Mouse (Mus musculus) hindbrain, embryonic 11.5 days (tissue): ENCODE results near the gene Prkar1b. TPM values are rescaled to one million over a fixed set of nuclear protein-coding genes. Genes with fewer than 3 reads are reported as not detected.

Source experiments
- ATAC-seq: fragments of 200-750 bp; cut with Nextera tagmentation; 2 replicates; pipeline ENCODE4 v1.8.0; 2017; ENCODE audit warnings: mild to moderate bottlenecking, moderate TSS enrichment, moderate library complexity; ENCODE audit not compliant: low FRiP score
- DNase-seq: peaks from one replicate; pipeline ENCODE4 v3.0.0-alpha.2; 2015; ENCODE audit warnings: low spot score
- H3K27ac ChIP-seq: fragments of 300-500 bp; sonication (generic); 2 replicates; pipeline ENCODE4 v1.5.1; 2014; ENCODE audit warnings: mild to moderate bottlenecking, low read depth, low read length
- H3K27me3 ChIP-seq: fragments of 300-500 bp; sonication (generic); 2 replicates; pipeline ENCODE4 v1.6.1; 2014; ENCODE audit warnings: mild to moderate bottlenecking, low read length, moderate library complexity, mixed read lengths; ENCODE audit not compliant: control insufficient read depth, insufficient read depth
- H3K36me3 ChIP-seq: fragments of 300-500 bp; sonication (generic); 2 replicates; pipeline ENCODE4 v1.6.1; 2014; ENCODE audit warnings: mild to moderate bottlenecking, low read length, moderate library complexity, mixed read lengths; ENCODE audit not compliant: control insufficient read depth, insufficient read depth
- H3K4me1 ChIP-seq: fragments of 300-500 bp; sonication (generic); replicated peaks from 2 replicates; pipeline ENCODE4 v1.6.1; 2014; ENCODE audit warnings: low read length, mixed read lengths; ENCODE audit not compliant: control insufficient read depth, insufficient read depth
- H3K4me2 ChIP-seq: fragments of 300-500 bp; sonication (generic); replicated peaks from 2 replicates; pipeline ENCODE4 v1.6.1; 2014; ENCODE audit warnings: mild to moderate bottlenecking, low read depth, low read length
- H3K4me3 ChIP-seq: fragments of 300-500 bp; sonication (generic); 2 replicates; pipeline ENCODE4 v1.5.1; 2014; ENCODE audit warnings: low read depth, low read length
- H3K9ac ChIP-seq: fragments of 300-500 bp; sonication (generic); 2 replicates; pipeline ENCODE4 v1.6.1; 2014; ENCODE audit warnings: low read depth, low read length
- H3K9me3 ChIP-seq: fragments of 300-500 bp; sonication (generic); 2 replicates; pipeline ENCODE4 v1.6.1; 2016; ENCODE audit warnings: low read length; ENCODE audit not compliant: control insufficient read depth
- WGBS: fragments of 180-500 bp; shearing (Covaris S2); extraction: QIAGEN DNeasy Blood & Tissue Kit; methylation state at CpG from one replicate; pipeline ENCODE4 v1.1.7; 2014; 5-methylcytosine and 5-hydroxymethylcytosine counted together
- polyA plus RNA-seq: library from polyadenylated mRNA; unstranded; fragments of >200 nt; fragmentation: Nextera tagmentation; extraction: Ambion mirVana; gene quantifications from 2 replicates; pipeline ENCODE4 v1.2.1, GENCODE M21; 2014

Gene Prkar1b
- polyA plus RNA-seq, 1 experiment from 2014 or later, result 19.9 TPM

- Histone ChIP-seq H3K9ac (peak overlapping the region; percentile 68; the same call in 1 of the 2 replicates), H3K27ac (no peak overlapping the region)
- no peak for DNase-seq
Measured at GRCm38 (mm10) chr5:139128476-139129065, 21.2 kb downstream of the Prkar1b start.

DNA sequence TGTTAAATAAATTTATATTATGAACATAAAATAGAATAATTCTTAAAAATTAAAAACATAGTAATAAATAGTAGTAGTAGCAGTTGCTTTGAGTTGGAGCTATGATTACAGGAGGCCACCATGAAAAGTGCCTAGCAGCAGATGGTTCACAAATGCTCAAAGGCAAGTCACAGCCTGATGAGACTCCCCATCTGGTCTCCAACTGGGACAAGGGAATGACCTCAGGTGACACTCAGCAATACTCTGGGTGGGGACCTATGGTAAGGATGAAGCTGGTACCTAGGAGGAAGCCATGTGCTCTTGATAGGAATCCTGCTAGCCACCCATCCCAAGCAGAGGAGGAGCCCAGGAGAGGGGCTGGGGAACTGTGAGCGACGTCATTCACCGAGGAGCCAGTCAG lies 24.1 kb downstream of the Prkar1b start:
- H3K27ac ChIP-seq, result no peak overlapping the region
- ATAC-seq (no peak), DNase-seq (no peak)
- peaks cover 8% of the 10 kb centered on the region for H3K27me3 ChIP-seq
- H3K4me3 ChIP-seq, result no peak overlapping the region
- H3K9ac ChIP-seq, result no peak overlapping the region
- no peaks in the 10 kb centered on the region for H3K36me3 ChIP-seq
- no peaks in the 10 kb centered on the region; the same call in 1 of the 2 replicates for H3K4me1 ChIP-seq
- 75% methylated on average over 3 of the region's 3 CpGs for WGBS
- no peaks in the 10 kb centered on the region for H3K9me3 ChIP-seq
- no peak overlapping the region for H3K4me2 ChIP-seq

More at GRCm38 (mm10) chr5:139128476-139129065, 21.2 kb downstream of the Prkar1b start:
- Histone ChIP-seq H3K9me3 (no peaks in the 10 kb centered on the region), H3K4me1 (no peaks in the 10 kb centered on the region; the same call in 1 of the 2 replicates), H3K4me3 (peak overlapping the region; percentile 58), H3K27me3 (peaks cover 8% of the 10 kb centered on the region), H3K36me3 (no peaks in the 10 kb centered on the region), H3K4me2 (peak overlapping the region; percentile 91)
- 40% methylated on average over 12 of the region's 12 CpGs for WGBS
- no peak for ATAC-seq

DNA sequence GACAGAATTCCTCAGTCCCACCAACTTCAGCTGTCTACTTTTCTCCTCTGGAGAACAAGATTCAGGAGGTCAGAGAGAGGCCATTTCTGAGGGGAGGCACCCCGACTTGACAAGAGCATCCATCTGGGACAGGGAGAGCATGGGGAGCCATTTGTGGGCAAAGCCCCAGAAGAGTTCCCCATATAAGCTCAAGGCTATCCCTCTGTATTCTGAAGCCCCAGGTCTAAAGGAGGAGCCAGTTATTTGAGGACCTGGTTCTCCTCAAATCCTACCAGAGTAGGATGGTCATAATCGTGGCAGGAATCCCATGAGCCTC lies 30.9 kb downstream of the Prkar1b start:
- no peak for DNase-seq
- no peak overlapping the region for H3K4me2 ChIP-seq
- no peak overlapping the region for H3K9ac ChIP-seq
- H3K36me3 ChIP-seq, result no peaks in the 10 kb centered on the region
- 65% methylated on average over 2 of the region's 2 CpGs for WGBS
- no peak overlapping the region for H3K27ac ChIP-seq
- no peak for ATAC-seq
- H3K4me3 ChIP-seq, result no peak overlapping the region
- H3K27me3 ChIP-seq, result no peaks in the 10 kb centered on the region
- H3K4me1 ChIP-seq, result no peaks in the 10 kb centered on the region
- H3K9me3 ChIP-seq, result no peaks in the 10 kb centered on the region

DNA sequence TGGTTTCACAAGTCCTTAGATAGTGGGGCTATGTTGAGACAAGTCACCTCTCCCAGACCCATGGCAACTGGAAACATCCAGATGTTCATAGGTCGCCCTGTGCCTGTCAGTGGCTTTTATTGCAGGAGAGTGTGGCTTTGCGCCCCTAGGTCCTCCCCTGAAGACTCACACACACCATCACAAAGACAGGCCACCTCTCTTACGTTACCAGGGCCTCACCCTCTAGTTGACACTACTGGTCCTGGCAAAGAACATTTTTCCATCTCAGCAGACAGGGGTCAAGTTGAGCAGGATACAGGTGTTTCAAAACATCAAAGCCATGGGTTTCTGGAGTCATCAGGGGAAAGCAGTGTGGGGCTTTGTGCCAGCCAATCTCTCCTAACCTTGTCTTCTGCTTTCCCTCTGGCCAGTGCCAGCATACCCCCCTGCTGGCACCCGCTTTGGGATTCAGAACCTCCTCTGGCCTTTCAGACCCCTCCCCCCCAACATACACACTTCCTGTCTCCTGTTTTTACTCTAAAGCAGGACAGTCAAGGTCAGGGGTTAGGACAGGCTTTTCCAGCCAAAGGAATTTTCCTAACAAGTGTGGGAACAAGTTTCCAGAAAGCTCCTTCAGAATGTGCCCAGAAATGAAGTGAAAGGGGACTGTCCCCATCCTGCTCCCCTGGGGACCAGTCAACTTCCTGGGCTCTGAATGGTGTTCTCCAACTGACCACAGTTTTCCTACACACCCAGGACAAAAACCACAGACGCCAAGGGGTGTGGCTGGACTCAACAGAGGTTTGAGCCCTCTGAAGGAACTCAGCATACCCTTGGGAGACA lies 31.5 kb downstream of the Prkar1b start:
- ATAC-seq (no peak), DNase-seq (no peak)
- no peak overlapping the region for H3K27ac ChIP-seq
- H3K27me3 ChIP-seq, result no peaks in the 10 kb centered on the region
- 75% methylated on average over 5 of the region's 5 CpGs for WGBS
- H3K4me2 ChIP-seq, result no peak overlapping the region
- no peaks in the 10 kb centered on the region for H3K9me3 ChIP-seq
- no peaks in the 10 kb centered on the region for H3K4me1 ChIP-seq
- no peaks in the 10 kb centered on the region for H3K36me3 ChIP-seq
- no peak overlapping the region for H3K4me3 ChIP-seq
- H3K9ac ChIP-seq, result no peak overlapping the region

DNA sequence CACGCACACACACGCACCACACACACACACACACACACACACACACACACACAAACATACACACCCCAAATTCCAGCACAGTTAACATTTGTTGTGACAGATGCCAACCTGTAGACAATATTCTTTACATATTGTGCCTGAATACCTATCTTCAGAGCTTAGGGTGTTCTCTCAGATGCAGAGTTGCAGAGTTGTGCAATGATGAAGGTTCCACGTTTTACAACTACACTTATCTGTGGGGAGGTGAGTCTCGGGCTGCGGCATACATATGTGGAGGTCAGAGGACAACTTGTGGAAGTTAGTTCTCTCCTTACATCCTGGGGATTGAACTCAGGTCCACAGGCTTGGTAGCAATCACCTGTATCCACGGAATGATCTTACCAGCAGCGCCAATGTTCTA lies 34.3 kb downstream of the Prkar1b start:
- 93% methylated on average over 7 of the region's 7 CpGs for WGBS
- no peak overlapping the region for H3K9ac ChIP-seq
- H3K4me3 ChIP-seq, result no peak overlapping the region
- H3K36me3 ChIP-seq, result no peaks in the 10 kb centered on the region
- no peaks in the 10 kb centered on the region for H3K4me1 ChIP-seq
- H3K4me2 ChIP-seq, result no peak overlapping the region
- no peak for DNase-seq
- no peak overlapping the region for H3K27ac ChIP-seq
- ATAC-seq, result no peak
- no peaks in the 10 kb centered on the region for H3K9me3 ChIP-seq
- H3K27me3 ChIP-seq, result no peaks in the 10 kb centered on the region

DNA sequence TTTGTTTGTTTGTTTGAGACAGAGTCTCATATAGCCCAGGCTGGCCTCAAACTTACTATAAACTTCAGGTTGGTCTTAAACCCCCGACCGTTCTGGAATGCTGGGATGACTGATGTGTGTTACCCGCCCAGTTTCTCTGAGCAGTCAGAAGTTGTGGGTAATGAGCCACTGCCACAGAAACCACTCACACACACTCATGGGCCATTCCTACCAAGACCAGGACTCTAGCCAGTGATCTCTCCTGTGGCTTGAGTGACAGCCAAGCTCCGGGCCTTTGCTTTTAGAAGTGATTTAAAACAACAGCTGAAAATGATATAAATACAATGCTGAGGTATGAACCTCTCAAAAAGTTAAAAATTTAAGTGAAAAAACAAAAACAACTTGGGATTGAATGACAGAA lies 34.9 kb downstream of the Prkar1b start:
- H3K4me1 ChIP-seq, result no peaks in the 10 kb centered on the region
- DNase-seq (no peak), ATAC-seq (no peak)
- no peaks in the 10 kb centered on the region for H3K36me3 ChIP-seq
- H3K27ac ChIP-seq, result no peak overlapping the region
- no peak overlapping the region for H3K4me3 ChIP-seq
- WGBS, result 85% methylated on average over 4 of the region's 4 CpGs
- no peaks in the 10 kb centered on the region for H3K9me3 ChIP-seq
- H3K9ac ChIP-seq, result no peak overlapping the region
- no peak overlapping the region for H3K4me2 ChIP-seq
- H3K27me3 ChIP-seq, result no peaks in the 10 kb centered on the region

DNA sequence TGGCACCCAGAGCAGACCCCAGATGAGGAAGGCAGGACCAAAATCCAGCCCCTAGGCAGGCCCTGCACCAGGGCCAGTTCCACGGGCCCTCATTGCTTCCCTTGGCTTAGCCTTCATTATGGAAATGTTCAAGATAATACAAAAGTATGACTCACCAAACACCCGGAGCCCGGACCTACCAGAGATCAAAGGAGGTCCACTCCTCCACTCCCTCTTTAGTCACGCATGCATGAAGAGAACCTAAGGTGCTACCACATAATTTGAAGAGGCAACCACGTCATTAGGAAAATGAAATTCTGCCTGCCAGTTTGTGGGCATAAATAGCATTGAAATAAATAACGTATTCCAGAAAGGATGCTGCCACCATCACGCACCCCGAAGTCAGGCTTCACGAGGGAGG lies 37.4 kb downstream of the Prkar1b start:
- Histone ChIP-seq H3K9me3 (no peaks in the 10 kb centered on the region), H3K27me3 (no peaks in the 10 kb centered on the region), H3K27ac (no peak overlapping the region), H3K4me2 (no peak overlapping the region), H3K9ac (no peak overlapping the region), H3K4me3 (no peak overlapping the region), H3K4me1 (no peaks in the 10 kb centered on the region), H3K36me3 (no peaks in the 10 kb centered on the region)
- WGBS, result 87% methylated on average over 9 of the region's 9 CpGs
- no peak for DNase-seq
- ATAC-seq, result no peak

DNA sequence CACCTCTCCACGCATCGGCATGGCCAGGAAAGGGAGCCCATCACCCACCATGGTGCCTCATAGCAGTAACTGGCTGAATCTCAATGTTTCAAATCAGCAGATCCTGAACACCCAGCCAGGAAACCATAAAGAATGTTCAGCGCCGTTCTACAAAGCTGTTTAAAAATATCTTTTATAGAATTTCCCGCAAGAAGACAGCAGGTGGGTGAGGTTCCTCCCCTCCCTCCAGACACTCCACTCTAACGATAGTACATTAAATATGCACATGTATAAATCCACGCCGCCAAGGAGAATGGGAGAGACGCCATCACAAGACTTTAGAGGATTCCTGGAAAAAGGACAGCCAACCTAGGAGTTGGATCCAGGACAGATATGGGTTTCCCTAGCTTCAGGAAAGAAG lies 37.8 kb downstream of the Prkar1b start:
- 91% methylated on average over 9 of the region's 9 CpGs for WGBS
- DNase-seq, result no peak
- Histone ChIP-seq H3K27ac (no peak overlapping the region), H3K4me3 (no peak overlapping the region), H3K4me1 (no peaks in the 10 kb centered on the region), H3K4me2 (no peak overlapping the region), H3K9ac (no peak overlapping the region), H3K36me3 (no peaks in the 10 kb centered on the region), H3K9me3 (no peaks in the 10 kb centered on the region), H3K27me3 (no peaks in the 10 kb centered on the region)
- ATAC-seq, result no peak
